Mouse (Mus musculus) skeletal muscle tissue, adult 2 months (tissue): ENCODE measurements around the gene Khdrbs1.
"Not testable (repeated sequence)": the region's sequence is repeated elsewhere in the genome, so short reads cannot be mapped to it uniquely, and the experiment has no call there.

ENCODE experiments used
- DNase-seq: peaks from one replicate; pipeline ENCODE4 v3.0.0-alpha.2; 2012; ENCODE audit warnings: low read depth, low spot score

Gene Khdrbs1

GRCm38 (mm10) chr4:129742232-129743009, at the start of gene Khdrbs1:
TSS of gene Khdrbs1 (minus strand) at chr4:129742303.
- DNase-seq = peak; percentile 99

- peak; percentile 38 for DNase-seq
Observed at GRCm38 (mm10) chr4:129791399-129791798, 49.3 kb upstream of the Khdrbs1 start.

GRCm38 (mm10) chr4:129790475-129790874, 48.4 kb upstream of the Khdrbs1 start:
- DNase-seq = no peak

GRCm38 (mm10) chr4:129789635-129790034, 47.5 kb upstream of the Khdrbs1 start:
- DNase-seq = no peak

GRCm38 (mm10) chr4:129788693-129789092, 46.6 kb upstream of the Khdrbs1 start:
- peak; percentile 28 for DNase-seq

GRCm38 (mm10) chr4:129785178-129785577, 43.1 kb upstream of the Khdrbs1 start:
- peak; percentile 86 for DNase-seq

GRCm38 (mm10) chr4:129783506-129783905, 41.4 kb upstream of the Khdrbs1 start:
- no peak for DNase-seq

- peak; percentile 49 for DNase-seq
Observed at GRCm38 (mm10) chr4:129782857-129783331, 40.8 kb upstream of the Khdrbs1 start.

GRCm38 (mm10) chr4:129781881-129782675, 40.0 kb upstream of the Khdrbs1 start:
- peak; percentile 53 for DNase-seq

GRCm38 (mm10) chr4:129771672-129772521, 29.8 kb upstream of the Khdrbs1 start:
- DNase-seq = peak; percentile 34

GRCm38 (mm10) chr4:129771314-129771671, 29.2 kb upstream of the Khdrbs1 start:
- no peak for DNase-seq

GRCm38 (mm10) chr4:129770600-129770999, 28.5 kb upstream of the Khdrbs1 start:
- DNase-seq = no peak

GRCm38 (mm10) chr4:129768742-129769141, 26.6 kb upstream of the Khdrbs1 start:
- not testable (repeated sequence) for DNase-seq

- no peak for DNase-seq
Observed at GRCm38 (mm10) chr4:129767782-129768181, 25.7 kb upstream of the Khdrbs1 start.

- no peak for DNase-seq
Observed at GRCm38 (mm10) chr4:129765351-129765750, 23.2 kb upstream of the Khdrbs1 start.

GRCm38 (mm10) chr4:129762496-129762895, 20.4 kb upstream of the Khdrbs1 start:
- DNase-seq = not testable (repeated sequence)

GRCm38 (mm10) chr4:129761606-129762005, 19.5 kb upstream of the Khdrbs1 start:
- DNase-seq = no peak

GRCm38 (mm10) chr4:129755455-129755854, 13.4 kb upstream of the Khdrbs1 start:
- no peak for DNase-seq

GRCm38 (mm10) chr4:129754742-129755141, 12.6 kb upstream of the Khdrbs1 start:
- no peak for DNase-seq

- DNase-seq = no peak
Observed at GRCm38 (mm10) chr4:129750430-129750829, 8.3 kb upstream of the Khdrbs1 start.

- DNase-seq = no peak
Observed at GRCm38 (mm10) chr4:129746591-129746990, 4.5 kb upstream of the Khdrbs1 start.

- DNase-seq = no peak
Observed at GRCm38 (mm10) chr4:129746106-129746505, 4.0 kb upstream of the Khdrbs1 start.
